Mouse (Mus musculus): ENCODE results near the gene Tmem167b. TPM values are rescaled to one million over a fixed set of nuclear protein-coding genes. Genes with fewer than 3 reads are reported as not detected.

Gene Tmem167b
- polyA plus RNA-seq, 1 experiment from 2014 or later: 41.1 TPM

GRCm38 (mm10) chr3:108557888-108558287 lies 4.4 kb downstream of the Tmem167b start:
- H3K36me3 ChIP-seq (ENCODE audit: control insufficient read depth, insufficient read depth, low read length): peaks cover 24% of the 10 kb centered on the region
- no peak for ATAC-seq (ENCODE audit: insufficient number of reproducible peaks, insufficient read depth, low FRiP score, low read depth)
- H3K9ac ChIP-seq (replicated peaks; ENCODE audit: low read depth, low read length): no peak overlapping the region
- no peaks in the 10 kb centered on the region for H3K27me3 ChIP-seq (ENCODE audit: control insufficient read depth, insufficient read depth, low read length)
- no peaks in the 10 kb centered on the region for H3K9me3 ChIP-seq (ENCODE audit: control insufficient read depth, low read depth, low read length)
- no peak overlapping the region for H3K27ac ChIP-seq (ENCODE audit: low read length)
- WGBS: 94% methylated on average over 4 of the region's 4 CpGs
- H3K4me2 ChIP-seq (replicated peaks; ENCODE audit: low read depth, low read length): no peak overlapping the region
- peaks cover 7% of the 10 kb centered on the region; the same call in 1 of the 2 replicates for H3K4me1 ChIP-seq (ENCODE audit: control insufficient read depth, insufficient read depth, low read length)
- H3K4me3 ChIP-seq (ENCODE audit: low read depth, low read length): no peak overlapping the region

DNA sequence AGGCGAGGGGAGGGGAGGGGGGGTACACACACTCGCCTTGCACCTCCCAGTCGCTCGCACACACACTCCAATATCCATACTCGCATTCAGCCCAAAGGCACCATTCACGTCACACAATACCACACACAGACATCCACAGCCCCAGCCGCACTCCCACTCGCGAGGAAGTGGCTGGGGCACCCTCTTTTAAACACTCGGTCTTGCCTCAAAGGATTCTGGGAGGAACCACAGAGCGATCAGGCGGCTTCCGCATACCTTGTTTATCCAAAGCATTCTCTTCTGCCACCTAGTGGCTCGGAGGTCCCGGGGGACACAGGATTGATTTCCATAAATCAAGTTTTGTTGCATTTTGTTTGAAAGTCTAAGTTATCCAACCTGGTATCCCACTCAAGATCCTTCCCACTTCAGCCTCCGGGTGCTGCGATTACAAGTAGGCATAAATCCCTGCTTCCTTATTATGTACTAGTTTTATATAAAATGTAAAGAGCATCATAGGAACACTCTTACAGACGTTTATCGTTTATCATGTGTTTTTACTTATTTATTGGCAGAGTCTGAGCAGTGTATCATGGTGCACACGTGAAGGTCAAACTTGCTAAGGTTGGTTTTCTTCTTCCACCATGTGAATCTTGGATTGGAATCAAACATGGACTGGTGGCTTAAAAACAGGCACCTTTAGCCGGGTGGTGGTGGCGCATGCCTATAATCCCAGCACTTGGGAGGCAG lies 7.5 kb downstream of the Tmem167b start:
- 18% methylated on average over 22 of the region's 22 CpGs for WGBS
- peak; percentile 97 for ATAC-seq (ENCODE audit: insufficient number of reproducible peaks, insufficient read depth, low FRiP score, low read depth)

DNA sequence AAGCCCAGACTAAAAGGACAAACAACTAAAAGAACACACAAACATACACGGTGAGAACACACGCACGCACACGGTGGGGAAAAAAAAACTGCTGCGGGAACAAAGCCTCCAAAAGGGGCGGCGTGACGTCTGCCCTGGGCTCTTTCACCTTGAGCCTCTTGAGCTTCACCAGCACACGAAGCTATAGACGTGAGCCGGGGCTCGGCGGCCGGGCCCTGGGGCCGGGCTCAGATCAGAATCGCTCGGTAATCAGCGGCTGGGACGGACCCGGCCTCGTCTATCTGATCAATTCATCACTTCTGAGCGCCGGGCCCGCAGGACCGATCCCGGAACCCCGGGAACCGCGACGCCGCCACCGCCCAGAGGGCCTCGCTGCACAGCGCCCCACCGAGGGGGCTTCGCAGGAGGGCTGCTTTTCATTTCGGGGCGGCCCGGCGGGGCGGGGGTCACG lies 8.1 kb downstream of the Tmem167b start:
- H3K9me3 ChIP-seq (ENCODE audit: control insufficient read depth, low read depth, low read length): no peaks in the 10 kb centered on the region
- H3K9ac ChIP-seq (replicated peaks; ENCODE audit: low read depth, low read length): peak overlapping the region; percentile 97
- H3K36me3 ChIP-seq (ENCODE audit: control insufficient read depth, insufficient read depth, low read length): peaks cover 12% of the 10 kb centered on the region
- no peaks in the 10 kb centered on the region for H3K27me3 ChIP-seq (ENCODE audit: control insufficient read depth, insufficient read depth, low read length)
- peak overlapping the region; percentile 79 for H3K4me3 ChIP-seq (ENCODE audit: low read depth, low read length)
- WGBS: under 1% methylated on average over 42 of the region's 42 CpGs
- H3K4me2 ChIP-seq (replicated peaks; ENCODE audit: low read depth, low read length): peak overlapping the region; percentile 68
- H3K4me1 ChIP-seq (ENCODE audit: control insufficient read depth, insufficient read depth, low read length): no peaks in the 10 kb centered on the region; the same call in 1 of the 2 replicates
- peak overlapping the region; percentile 86 for H3K27ac ChIP-seq (ENCODE audit: low read length)
- peak; percentile 71 for ATAC-seq (ENCODE audit: insufficient number of reproducible peaks, insufficient read depth, low FRiP score, low read depth)

More for the DNA sequence above, 7.5 kb downstream of the Tmem167b start:
- Histone ChIP-seq H3K27ac (ENCODE audit: low read length) (peak overlapping the region; percentile 86), H3K9ac (replicated peaks; ENCODE audit: low read depth, low read length) (peak overlapping the region; percentile 97), H3K4me2 (replicated peaks; ENCODE audit: low read depth, low read length) (peak overlapping the region; percentile 68), H3K9me3 (ENCODE audit: control insufficient read depth, low read depth, low read length) (no peaks in the 10 kb centered on the region), H3K27me3 (ENCODE audit: control insufficient read depth, insufficient read depth, low read length) (no peaks in the 10 kb centered on the region), H3K4me3 (ENCODE audit: low read depth, low read length) (peak overlapping the region; percentile 79), H3K36me3 (ENCODE audit: control insufficient read depth, insufficient read depth, low read length) (peaks cover 18% of the 10 kb centered on the region), H3K4me1 (ENCODE audit: control insufficient read depth, insufficient read depth, low read length) (no peaks in the 10 kb centered on the region; the same call in 1 of the 2 replicates)

DNA sequence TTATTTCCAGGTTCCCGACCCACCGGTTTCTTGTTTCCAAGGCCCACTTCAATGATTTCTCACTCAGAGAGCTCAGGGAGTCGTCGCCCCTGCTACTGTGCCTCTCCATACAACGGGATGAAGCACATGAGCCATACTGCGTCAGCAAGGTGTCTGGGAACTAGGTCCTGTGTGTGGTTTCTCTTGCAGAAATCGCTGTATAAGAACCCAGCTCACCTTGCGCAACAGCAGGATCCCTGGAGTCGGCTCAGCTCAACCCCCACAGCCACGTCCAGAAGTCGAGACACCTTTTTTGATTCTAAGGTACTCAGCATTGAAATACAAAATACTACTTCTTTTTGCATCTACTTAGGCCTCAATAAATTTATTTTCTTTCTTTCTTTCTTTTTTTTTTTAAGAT lies 20.0 kb downstream of the Tmem167b start:
- 80% methylated on average over 11 of the region's 11 CpGs for WGBS

GRCm38 (mm10) chr3:108537303-108537702 lies 25.0 kb downstream of the Tmem167b start:
- Histone ChIP-seq H3K27me3 (ENCODE audit: control insufficient read depth, insufficient read depth, low read length) (peaks cover 5% of the 10 kb centered on the region; the same call in 1 of the 2 replicates), H3K36me3 (ENCODE audit: control insufficient read depth, insufficient read depth, low read length) (no peaks in the 10 kb centered on the region), H3K4me2 (replicated peaks; ENCODE audit: low read depth, low read length) (peak overlapping the region; percentile 40), H3K27ac (ENCODE audit: low read length) (no peak overlapping the region), H3K9ac (replicated peaks; ENCODE audit: low read depth, low read length) (no peak overlapping the region), H3K4me3 (ENCODE audit: low read depth, low read length) (peak overlapping the region; percentile 8), H3K4me1 (ENCODE audit: control insufficient read depth, insufficient read depth, low read length) (peaks cover 5% of the 10 kb centered on the region; the same call in 1 of the 2 replicates), H3K9me3 (ENCODE audit: control insufficient read depth, low read depth, low read length) (no peaks in the 10 kb centered on the region)
- ATAC-seq (ENCODE audit: insufficient number of reproducible peaks, insufficient read depth, low FRiP score, low read depth): peak; percentile 62; the same call in 1 of the 2 replicates
- WGBS: 5% methylated on average over 17 of the region's 17 CpGs

More for the DNA sequence above, 20.0 kb downstream of the Tmem167b start:
- H3K9ac ChIP-seq (replicated peaks; ENCODE audit: low read depth, low read length): no peak overlapping the region
- ATAC-seq (ENCODE audit: insufficient number of reproducible peaks, insufficient read depth, low FRiP score, low read depth): no peak
- no peak overlapping the region for H3K27ac ChIP-seq (ENCODE audit: low read length)
- no peaks in the 10 kb centered on the region for H3K27me3 ChIP-seq (ENCODE audit: control insufficient read depth, insufficient read depth, low read length)
- H3K9me3 ChIP-seq (ENCODE audit: control insufficient read depth, low read depth, low read length): no peaks in the 10 kb centered on the region
- no peaks in the 10 kb centered on the region for H3K4me1 ChIP-seq (ENCODE audit: control insufficient read depth, insufficient read depth, low read length)
- no peak overlapping the region for H3K4me3 ChIP-seq (ENCODE audit: low read depth, low read length)
- H3K36me3 ChIP-seq (ENCODE audit: control insufficient read depth, insufficient read depth, low read length): no peaks in the 10 kb centered on the region
- H3K4me2 ChIP-seq (replicated peaks; ENCODE audit: low read depth, low read length): no peak overlapping the region

GRCm38 (mm10) chr3:108536517-108537260 lies 25.6 kb downstream of the Tmem167b start, which contains the start of gene 5330417C22Rik:
TSS of gene 5330417C22Rik (minus strand) at chr3:108536536.
- no peak within 1 kb of the TSS for H3K9ac ChIP-seq (replicated peaks; ENCODE audit: low read depth, low read length)
- peak within 1 kb of the TSS; percentile 64 for H3K4me2 ChIP-seq (replicated peaks; ENCODE audit: low read depth, low read length)
- no peak within 1 kb of the TSS for H3K27ac ChIP-seq (ENCODE audit: low read length)
- H3K4me3 ChIP-seq (ENCODE audit: low read depth, low read length): peak within 1 kb of the TSS; percentile 33
- ATAC-seq (ENCODE audit: insufficient number of reproducible peaks, insufficient read depth, low FRiP score, low read depth): peak; percentile 66
- no peaks in the 10 kb centered on the region for H3K36me3 ChIP-seq (ENCODE audit: control insufficient read depth, insufficient read depth, low read length)
- H3K27me3 ChIP-seq (ENCODE audit: control insufficient read depth, insufficient read depth, low read length): peaks cover 5% of the 10 kb centered on the region; the same call in 1 of the 2 replicates
- H3K9me3 ChIP-seq (ENCODE audit: control insufficient read depth, low read depth, low read length): no peaks in the 10 kb centered on the region
- H3K4me1 ChIP-seq (ENCODE audit: control insufficient read depth, insufficient read depth, low read length): peaks cover 5% of the 10 kb centered on the region; the same call in 1 of the 2 replicates
- under 1% methylated on average over 35 of the region's 35 CpGs for WGBS

DNA sequence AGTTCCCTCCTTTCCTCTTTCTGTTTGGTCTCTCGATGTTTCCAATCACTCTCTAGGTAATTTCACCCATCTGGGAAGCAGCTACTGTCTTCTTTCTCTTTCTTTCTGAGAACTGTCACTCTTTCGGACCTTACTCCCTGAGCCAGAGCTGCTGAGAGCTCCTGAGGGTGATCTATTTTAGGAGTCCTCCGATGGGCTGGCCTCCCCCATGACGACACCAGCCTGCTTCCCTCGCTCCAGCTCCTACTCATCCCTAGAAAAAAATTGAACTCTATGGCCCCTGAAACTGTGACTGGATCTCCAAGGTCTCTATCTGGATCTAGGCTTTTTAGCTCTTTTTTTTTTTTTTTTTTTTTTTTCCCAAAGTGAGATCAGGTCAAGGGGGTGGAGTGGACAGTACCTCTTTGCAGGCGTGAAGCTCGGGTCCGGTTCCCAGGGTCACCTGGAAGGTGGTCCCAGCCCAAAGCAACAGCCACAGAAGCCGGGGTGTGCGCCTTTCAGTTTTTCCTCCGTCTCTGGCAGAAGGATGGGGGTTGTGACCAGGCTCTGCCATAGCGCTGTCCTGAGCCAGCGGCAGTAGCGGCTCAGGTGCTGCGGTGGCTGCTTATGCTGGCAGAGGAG lies 26.3 kb downstream of the Tmem167b start:
- Histone ChIP-seq H3K27me3 (ENCODE audit: control insufficient read depth, insufficient read depth, low read length) (peaks cover 5% of the 10 kb centered on the region; the same call in 1 of the 2 replicates), H3K27ac (ENCODE audit: low read length) (no peak overlapping the region), H3K4me1 (ENCODE audit: control insufficient read depth, insufficient read depth, low read length) (peaks cover 5% of the 10 kb centered on the region; the same call in 1 of the 2 replicates), H3K9me3 (ENCODE audit: control insufficient read depth, low read depth, low read length) (no peaks in the 10 kb centered on the region), H3K4me2 (replicated peaks; ENCODE audit: low read depth, low read length) (peak overlapping the region; percentile 64), H3K4me3 (ENCODE audit: low read depth, low read length) (peak overlapping the region; percentile 33), H3K9ac (replicated peaks; ENCODE audit: low read depth, low read length) (no peak overlapping the region), H3K36me3 (ENCODE audit: control insufficient read depth, insufficient read depth, low read length) (no peaks in the 10 kb centered on the region)
- 11% methylated on average over 15 of the region's 15 CpGs for WGBS
- no peak for ATAC-seq (ENCODE audit: insufficient number of reproducible peaks, insufficient read depth, low FRiP score, low read depth)

DNA sequence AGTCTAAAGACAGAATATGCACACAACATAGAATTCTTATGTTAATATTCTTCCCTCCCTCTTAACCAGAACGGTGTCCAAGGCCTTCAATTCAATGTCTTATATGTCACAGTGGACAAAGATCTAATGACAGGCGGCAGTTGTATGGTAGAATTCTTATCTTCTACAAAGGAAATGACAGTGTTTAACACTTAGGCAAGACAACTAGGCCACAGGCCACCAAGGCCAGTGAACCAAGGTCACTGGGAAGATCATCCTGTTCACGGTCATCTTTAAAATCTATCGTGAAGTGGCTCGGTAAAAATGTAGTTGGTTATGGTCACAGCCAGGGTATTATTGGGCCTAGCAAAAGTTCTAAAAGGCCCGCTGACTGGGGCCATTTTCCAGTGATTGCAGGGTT lies 28.3 kb downstream of the Tmem167b start, which contains the start of gene 1700013F07Rik:
Gene 1700013F07Rik (plus strand): TSS at position 200 of the 400 bp plus-strand sequence.
- no peak for ATAC-seq (ENCODE audit: insufficient number of reproducible peaks, insufficient read depth, low FRiP score, low read depth)
- 85% methylated on average over 6 of the region's 6 CpGs for WGBS
- peaks cover 5% of the 10 kb centered on the region; the same call in 1 of the 2 replicates for H3K27me3 ChIP-seq (ENCODE audit: control insufficient read depth, insufficient read depth, low read length)
- H3K27ac ChIP-seq (ENCODE audit: low read length): peak within 1 kb of the TSS; percentile 35; the same call in 1 of the 2 replicates
- H3K36me3 ChIP-seq (ENCODE audit: control insufficient read depth, insufficient read depth, low read length): no peaks in the 10 kb centered on the region
- H3K4me3 ChIP-seq (ENCODE audit: low read depth, low read length): no peak within 1 kb of the TSS
- no peak within 1 kb of the TSS for H3K4me2 ChIP-seq (replicated peaks; ENCODE audit: low read depth, low read length)
- H3K4me1 ChIP-seq (ENCODE audit: control insufficient read depth, insufficient read depth, low read length): peaks cover 5% of the 10 kb centered on the region; the same call in 1 of the 2 replicates
- no peaks in the 10 kb centered on the region for H3K9me3 ChIP-seq (ENCODE audit: control insufficient read depth, low read depth, low read length)
- H3K9ac ChIP-seq (replicated peaks; ENCODE audit: low read depth, low read length): no peak within 1 kb of the TSS
